Mouse (Mus musculus) embryonic facial prominence, embryonic 14.5 days (tissue): ENCODE data around the gene Gabpb2. TPM values are rescaled to one million over a fixed set of nuclear protein-coding genes. Genes with fewer than 3 reads are reported as not detected.
"Not testable (repeated sequence)": the region's sequence is repeated elsewhere in the genome, so short reads cannot be mapped to it uniquely, and the experiment has no call there.

Experiments
- ATAC-seq: fragments of 200-750 bp; cut with Nextera tagmentation; 2 replicates; pipeline ENCODE4 v1.8.0; 2017; ENCODE audit warnings: low read depth, moderate number of reproducible peaks, moderate TSS enrichment
- DNase-seq: peaks from one replicate; pipeline ENCODE4 v3.0.0-alpha.2; 2015; ENCODE audit warnings: low spot score
- H3K27ac ChIP-seq: fragments of 300-500 bp; sonication (generic); replicated peaks from 2 replicates; pipeline ENCODE4 v1.5.1; 2014; ENCODE audit warnings: low read depth, mild to moderate bottlenecking, low read length, moderate library complexity
- H3K27me3 ChIP-seq: fragments of 300-500 bp; sonication (generic); replicated peaks from 2 replicates; pipeline ENCODE4 v1.6.1; 2014; ENCODE audit warnings: low read length; ENCODE audit not compliant: control insufficient read depth, insufficient read depth
- H3K36me3 ChIP-seq: fragments of 300-500 bp; sonication (generic); 2 replicates; pipeline ENCODE4 v1.6.1; 2014; ENCODE audit warnings: low read length, mixed read lengths; ENCODE audit not compliant: control insufficient read depth, insufficient read depth
- H3K4me1 ChIP-seq: fragments of 300-500 bp; sonication (generic); 2 replicates; pipeline ENCODE4 v1.6.1; 2014; ENCODE audit warnings: antibody characterized with exemption, low read length; ENCODE audit not compliant: control insufficient read depth, insufficient read depth
- H3K4me2 ChIP-seq: fragments of 300-500 bp; sonication (generic); 2 replicates; pipeline ENCODE4 v1.6.1; 2014; ENCODE audit warnings: low read depth, mild to moderate bottlenecking, low read length, moderate library complexity, mixed read lengths
- H3K4me3 ChIP-seq: fragments of 300-500 bp; sonication (generic); 2 replicates; pipeline ENCODE4 v1.5.1; 2014; ENCODE audit warnings: low read depth, mild to moderate bottlenecking, low read length
- H3K9ac ChIP-seq: fragments of 300-500 bp; sonication (generic); 2 replicates; pipeline ENCODE4 v1.6.1; 2014; ENCODE audit warnings: low read depth, mild to moderate bottlenecking, low read length, moderate library complexity, mixed read lengths
- H3K9me3 ChIP-seq: fragments of 300-500 bp; sonication (generic); 2 replicates; pipeline ENCODE4 v1.6.1; 2016; ENCODE audit warnings: low read length; ENCODE audit not compliant: control insufficient read depth
- whole genome bisulfite sequencing: fragments of 180-500 bp; shearing (Covaris S2); extraction: QIAGEN DNeasy Blood & Tissue Kit; methylation state at CpG from one replicate; pipeline ENCODE4 v1.1.7; 2014; 5-methylcytosine and 5-hydroxymethylcytosine counted together
- polyA plus RNA-seq: library from polyadenylated mRNA; unstranded; fragments of >200 nt; fragmentation: Nextera tagmentation; extraction: Ambion mirVana; gene quantifications from 2 replicates; pipeline ENCODE4 v1.2.1, GENCODE M21; 2014

The Gabpb2 gene
- polyA plus RNA-seq, 1 experiment from 2014 or later: 7.8 TPM

DNA sequence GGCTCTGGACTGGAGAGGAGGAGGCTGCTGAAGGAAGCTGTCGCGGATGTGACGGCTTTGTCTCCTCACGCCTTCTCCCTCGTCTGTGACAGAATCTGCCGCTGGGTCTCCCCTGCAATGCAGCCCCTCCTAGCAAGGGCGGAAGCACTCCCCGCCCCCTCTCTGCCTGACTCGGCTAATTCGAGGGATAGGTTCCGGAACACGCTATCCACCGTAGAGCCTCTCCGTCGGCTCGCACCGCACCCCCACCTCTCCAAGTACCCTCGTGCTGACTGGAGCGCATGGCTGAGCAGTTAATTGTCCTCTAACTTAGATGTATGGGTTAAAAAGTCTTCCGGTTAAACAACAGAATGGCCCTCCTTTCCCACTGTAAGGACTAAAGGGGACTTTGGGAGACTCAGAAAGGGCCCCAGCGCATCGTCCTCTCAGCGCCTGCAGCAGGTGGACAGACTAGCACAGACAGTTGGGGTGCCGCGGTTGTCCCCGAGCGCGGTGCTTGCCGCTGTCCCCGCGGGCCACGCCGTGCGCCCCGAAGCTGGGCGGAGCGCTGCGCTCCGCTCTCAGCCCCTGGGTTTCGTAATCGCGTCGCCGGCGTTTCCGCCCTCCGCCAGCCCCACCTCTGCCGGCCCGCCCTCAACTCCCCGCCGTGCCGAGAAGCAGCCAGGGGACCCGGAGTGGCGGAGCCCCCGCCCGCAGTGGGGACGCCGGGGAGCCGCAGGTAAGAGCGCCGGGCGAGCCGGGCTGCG is 10.6 kb upstream of the Gabpb2 start, which contains the start of gene Cdc42se1:
Gene Cdc42se1 (plus strand): TSS at position 585 of the 746 bp plus-strand sequence.
- Histone ChIP-seq H3K4me3 (peak within 1 kb of the TSS; percentile 86), H3K4me2 (peak within 1 kb of the TSS; percentile 92), H3K9me3 (no peaks in the 10 kb centered on the region), H3K27ac (peak within 1 kb of the TSS; percentile 96), H3K4me1 (peaks cover 22% of the 10 kb centered on the region), H3K27me3 (no peaks in the 10 kb centered on the region), H3K36me3 (peaks cover 41% of the 10 kb centered on the region), H3K9ac (peak within 1 kb of the TSS; percentile 92)
- WGBS: under 1% methylated on average over 43 of the region's 64 CpGs
- peak; percentile 97 for DNase-seq
- peak; percentile 88 for ATAC-seq

DNA sequence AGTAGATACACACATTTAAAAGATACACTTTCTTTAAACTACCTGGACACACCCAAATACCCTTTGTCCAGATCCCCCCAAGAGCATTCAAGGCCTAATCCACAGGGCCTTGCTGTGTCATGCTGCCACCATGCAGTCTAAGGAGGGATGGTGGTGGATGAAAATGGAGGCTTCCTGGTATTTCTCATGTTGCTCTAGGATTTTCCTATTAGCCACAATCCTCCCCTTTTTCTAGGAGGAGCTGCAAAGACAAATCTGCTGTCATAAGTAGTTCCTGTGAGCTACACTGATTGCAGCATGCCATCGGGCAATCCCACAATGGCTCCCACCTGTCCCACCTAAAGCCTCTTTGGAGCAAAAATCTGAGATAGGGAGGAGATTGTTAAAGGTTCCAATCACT is 9.5 kb upstream of the Gabpb2 start:
- no peak for ATAC-seq
- H3K27ac ChIP-seq: peak overlapping the region; percentile 96
- peak overlapping the region; percentile 86 for H3K4me3 ChIP-seq
- peak overlapping the region; percentile 92 for H3K9ac ChIP-seq
- H3K9me3 ChIP-seq: no peaks in the 10 kb centered on the region
- H3K4me1 ChIP-seq: peaks cover 22% of the 10 kb centered on the region
- peaks cover 39% of the 10 kb centered on the region for H3K36me3 ChIP-seq
- DNase-seq: no peak
- 12% methylated on average over 1 of the region's 1 CpGs for WGBS
- no peaks in the 10 kb centered on the region for H3K27me3 ChIP-seq
- peak overlapping the region; percentile 92 for H3K4me2 ChIP-seq

DNA sequence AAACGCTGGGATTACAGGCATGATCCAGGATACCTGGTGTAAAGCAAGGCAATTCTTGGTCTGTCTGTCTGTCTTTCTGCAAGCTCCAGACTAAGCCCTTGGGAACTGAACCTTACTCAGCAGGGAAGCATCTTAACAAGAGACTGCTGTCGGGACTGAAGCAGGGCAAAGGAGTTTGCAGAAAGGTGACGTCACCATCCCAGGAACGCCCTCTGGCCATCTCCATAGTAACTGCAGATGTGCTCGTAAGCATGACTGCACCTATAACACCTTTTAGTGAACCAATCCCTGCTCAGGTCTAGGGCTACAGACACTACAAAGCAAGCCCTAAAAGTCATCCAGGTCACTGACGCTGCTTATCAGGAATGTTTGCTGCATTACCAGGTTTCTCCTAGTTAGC is 6.6 kb upstream of the Gabpb2 start:
- Histone ChIP-seq H3K9me3 (no peaks in the 10 kb centered on the region), H3K27me3 (no peaks in the 10 kb centered on the region), H3K4me2 (no peak overlapping the region), H3K4me3 (no peak overlapping the region), H3K9ac (no peak overlapping the region), H3K27ac (no peak overlapping the region), H3K4me1 (peaks cover 9% of the 10 kb centered on the region), H3K36me3 (peaks cover 57% of the 10 kb centered on the region)
- 43% methylated on average over 6 of the region's 6 CpGs for WGBS
- ATAC-seq: no peak
- DNase-seq: peak; percentile 40

DNA sequence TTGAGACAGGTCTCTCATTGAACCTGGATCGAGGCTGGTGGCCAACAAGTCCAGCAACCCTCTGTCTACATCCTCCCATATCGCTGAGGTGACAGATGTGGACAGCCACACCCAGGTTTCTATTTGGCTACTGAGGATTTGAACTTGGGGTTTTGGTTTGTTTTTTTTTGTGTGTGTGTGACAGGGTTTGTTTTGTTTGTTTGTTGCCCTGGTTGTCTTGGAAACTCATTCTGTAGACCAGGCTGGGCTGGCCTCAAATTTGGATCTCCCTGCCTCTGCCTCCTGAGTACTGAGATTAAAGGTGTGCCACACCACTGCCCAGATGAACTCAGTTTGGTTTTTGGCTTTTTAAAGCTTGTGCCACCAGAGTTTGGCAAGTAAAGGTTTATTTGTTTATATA is 5.3 kb upstream of the Gabpb2 start:
- DNase-seq (no peak), ATAC-seq (no peak)
- Histone ChIP-seq H3K9me3 (no peaks in the 10 kb centered on the region), H3K9ac (no peak overlapping the region), H3K36me3 (peaks cover 62% of the 10 kb centered on the region), H3K4me3 (no peak overlapping the region), H3K27ac (no peak overlapping the region), H3K27me3 (no peaks in the 10 kb centered on the region), H3K4me1 (peaks cover 9% of the 10 kb centered on the region), H3K4me2 (no peak overlapping the region)
- WGBS: 94% methylated on average over 2 of the region's 2 CpGs

DNA sequence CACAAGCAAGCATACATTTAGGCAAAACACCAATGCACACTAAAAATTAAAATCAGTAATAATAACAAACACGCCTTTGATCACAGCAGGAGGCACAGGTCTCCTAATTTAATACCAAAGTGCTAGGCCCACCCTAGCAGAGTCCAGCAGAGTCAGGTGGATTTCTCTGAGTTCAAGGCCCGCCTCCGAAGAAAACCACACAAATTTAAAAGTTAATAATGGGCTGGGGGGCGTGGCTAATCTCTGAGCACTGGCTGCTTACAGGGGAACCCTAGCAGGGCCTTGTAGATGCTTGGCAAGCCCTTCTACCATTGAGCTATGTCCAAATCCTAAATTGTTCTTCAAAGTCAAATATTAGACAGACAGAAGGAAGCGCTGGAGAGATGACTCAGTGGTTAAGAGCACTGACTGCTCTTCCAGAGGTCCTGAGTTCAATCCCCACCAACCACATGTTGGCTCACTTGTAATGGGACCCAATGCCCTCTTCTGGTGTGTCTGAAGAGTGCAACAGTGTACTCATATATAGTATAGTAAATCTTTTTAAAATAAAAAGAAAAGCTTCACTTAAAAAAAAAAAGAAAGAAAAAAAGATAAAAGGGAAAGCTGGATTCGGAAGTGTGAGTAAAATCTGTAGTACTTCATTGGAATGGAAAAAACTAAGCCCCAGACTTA is 886 bp upstream of the Gabpb2 start:
- peaks cover 66% of the 10 kb centered on the region for H3K36me3 ChIP-seq
- no peaks in the 10 kb centered on the region for H3K27me3 ChIP-seq
- peaks cover 4% of the 10 kb centered on the region for H3K4me1 ChIP-seq
- no peak for DNase-seq
- peak overlapping the region; percentile 100 for H3K27ac ChIP-seq
- no peaks in the 10 kb centered on the region for H3K9me3 ChIP-seq
- peak overlapping the region; percentile 96 for H3K9ac ChIP-seq
- no peak for ATAC-seq
- peak overlapping the region; percentile 70 for H3K4me2 ChIP-seq
- peak overlapping the region; percentile 84 for H3K4me3 ChIP-seq
- 72% methylated on average over 6 of the region's 6 CpGs for WGBS

DNA sequence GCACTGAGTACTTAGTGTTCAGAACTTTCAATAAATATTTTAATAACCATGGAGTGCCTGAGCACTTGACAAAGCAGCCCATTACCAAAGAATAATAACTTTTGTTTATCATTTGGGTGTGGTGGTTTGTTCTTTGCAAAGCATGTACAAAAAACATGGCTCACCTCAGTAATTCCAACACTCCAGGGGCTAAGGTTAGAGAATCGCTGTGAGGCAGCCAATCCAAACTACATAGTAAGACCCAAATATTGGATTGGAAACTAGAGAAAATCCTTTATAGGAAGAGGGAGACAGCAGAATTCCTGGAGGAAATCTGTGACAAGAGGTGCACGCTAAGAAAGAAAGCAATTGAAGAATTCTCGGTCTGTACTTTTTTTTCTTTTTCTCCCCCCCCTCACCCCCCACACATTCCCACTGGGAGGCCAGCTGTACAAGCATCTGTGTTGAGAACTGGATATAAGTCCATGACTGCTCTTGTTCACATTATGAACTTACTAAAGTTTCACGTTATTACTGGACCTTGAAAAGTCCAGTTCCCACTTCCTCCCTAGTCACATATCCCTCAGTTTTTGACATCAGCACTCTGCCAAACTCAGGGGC is 961 bp downstream of the Gabpb2 start:
- peak; percentile 42 for ATAC-seq
- Histone ChIP-seq H3K27me3 (no peaks in the 10 kb centered on the region), H3K9me3 (no peaks in the 10 kb centered on the region), H3K9ac (peak overlapping the region; percentile 96), H3K36me3 (peaks cover 50% of the 10 kb centered on the region), H3K4me2 (peak overlapping the region; percentile 70), H3K4me3 (peak overlapping the region; percentile 84), H3K4me1 (peaks cover 4% of the 10 kb centered on the region), H3K27ac (peak overlapping the region; percentile 100)
- 12% methylated on average over 4 of the region's 4 CpGs for WGBS
- no peak for DNase-seq

DNA sequence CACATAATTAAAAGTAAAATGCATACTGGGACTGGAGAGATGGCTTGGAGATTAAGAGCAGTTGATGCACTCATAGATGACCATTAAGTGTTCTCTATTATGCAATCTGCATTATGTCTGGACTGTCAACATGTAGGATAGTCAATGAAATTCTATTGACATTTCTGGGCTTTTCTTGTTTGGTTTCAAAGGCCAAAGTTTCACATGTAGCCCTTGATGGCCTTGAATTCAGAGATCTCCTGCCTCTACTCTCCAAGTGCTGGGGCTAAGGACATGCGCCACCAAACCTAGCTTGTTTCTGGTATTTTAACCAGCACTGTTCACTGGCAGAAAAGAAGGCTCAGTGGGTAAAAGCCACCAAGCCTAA is 4.1 kb downstream of the Gabpb2 start:
- ATAC-seq: no peak
- H3K27me3 ChIP-seq: no peaks in the 10 kb centered on the region
- H3K36me3 ChIP-seq: peaks cover 46% of the 10 kb centered on the region
- H3K9me3 ChIP-seq: no peaks in the 10 kb centered on the region
- no peak overlapping the region for H3K27ac ChIP-seq
- no peak for DNase-seq
- H3K4me3 ChIP-seq: no peak overlapping the region
- H3K4me2 ChIP-seq: no peak overlapping the region
- H3K4me1 ChIP-seq: peaks cover 4% of the 10 kb centered on the region
- no peak overlapping the region for H3K9ac ChIP-seq
- 90% methylated on average over 1 of the region's 1 CpGs for WGBS

DNA sequence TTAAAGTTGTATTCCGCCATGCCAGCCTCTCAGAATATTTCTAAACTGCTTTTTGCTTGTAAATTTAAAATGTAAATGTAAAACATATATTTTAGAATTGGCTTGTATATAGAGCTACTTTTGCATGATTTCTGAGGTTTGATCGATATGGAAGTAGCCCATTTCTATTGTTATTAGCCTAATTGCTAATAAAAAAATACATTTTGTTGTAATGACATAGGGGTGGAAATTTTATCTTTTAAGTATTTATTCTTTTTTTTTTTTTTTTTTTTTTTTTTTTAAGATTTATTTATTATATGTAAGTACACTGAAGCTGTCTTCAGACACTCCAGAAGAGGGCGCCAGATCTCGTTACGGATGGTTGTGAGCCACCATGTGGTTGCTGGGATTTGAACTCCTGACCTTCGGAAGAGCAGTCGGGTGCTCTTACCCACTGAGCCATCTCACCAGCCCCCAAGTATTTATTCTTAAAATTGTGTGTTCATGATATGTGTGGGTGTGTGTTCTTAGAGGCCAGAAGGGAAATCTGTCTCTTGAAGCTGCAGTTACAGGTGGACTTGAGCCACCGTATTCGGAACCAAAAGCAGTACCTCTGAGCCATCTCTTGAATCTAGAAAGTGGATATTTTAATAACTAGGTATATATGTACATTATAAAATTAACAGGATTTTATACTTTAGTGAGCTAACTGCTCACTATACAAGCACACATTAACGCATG is 4.7 kb downstream of the Gabpb2 start:
- H3K9ac ChIP-seq, H3K4me2 ChIP-seq, H3K9me3 ChIP-seq, DNase-seq, ATAC-seq, H3K27me3 ChIP-seq, H3K4me1 ChIP-seq, H3K4me3 ChIP-seq, H3K27ac ChIP-seq: not testable (repeated sequence)
- peaks cover 51% of the 10 kb centered on the region for H3K36me3 ChIP-seq
- 87% methylated on average over 9 of the region's 10 CpGs for WGBS
